Mouse (Mus musculus) lung, embryonic 16.5 days (tissue): ENCODE data around the gene Bud13. TPM values are rescaled to one million over a fixed set of nuclear protein-coding genes. Genes with fewer than 3 reads are reported as not detected.

ENCODE experiments used
- ATAC-seq: fragments of 200-750 bp; cut with Nextera tagmentation; 2 replicates; pipeline ENCODE4 v1.8.0; 2017; ENCODE audit warnings: low read depth, mild to moderate bottlenecking, moderate library complexity
- H3K27ac ChIP-seq: fragments of 300-500 bp; sonication (generic); 2 replicates; pipeline ENCODE4 v1.5.1; 2014; ENCODE audit warnings: mild to moderate bottlenecking, control low read depth, low read length
- H3K27me3 ChIP-seq: fragments of 300-500 bp; sonication (generic); 2 replicates; pipeline ENCODE4 v1.6.1; 2014; ENCODE audit warnings: low read depth, low read length, mixed read lengths; ENCODE audit not compliant: control insufficient read depth, insufficient read depth
- H3K36me3 ChIP-seq: fragments of 300-500 bp; sonication (generic); 2 replicates; pipeline ENCODE4 v1.6.1; 2014; ENCODE audit warnings: low read length; ENCODE audit not compliant: control insufficient read depth, insufficient read depth
- H3K4me1 ChIP-seq: fragments of 300-500 bp; sonication (generic); replicated peaks from 2 replicates; pipeline ENCODE4 v1.6.1; 2014; ENCODE audit warnings: low read length, mixed read lengths; ENCODE audit not compliant: control insufficient read depth, insufficient read depth
- H3K4me2 ChIP-seq: fragments of 300-500 bp; sonication (generic); 2 replicates; pipeline ENCODE4 v1.6.1; 2014; ENCODE audit warnings: low read depth, low read length, control low read depth
- H3K4me3 ChIP-seq: fragments of 300-500 bp; sonication (generic); 2 replicates; pipeline ENCODE4 v1.5.1; 2014; ENCODE audit warnings: mild to moderate bottlenecking, low read length, control low read depth
- H3K9ac ChIP-seq: fragments of 300-500 bp; sonication (generic); 2 replicates; pipeline ENCODE4 v1.6.1; 2014; ENCODE audit warnings: low read length, control low read depth
- H3K9me3 ChIP-seq: fragments of 300-500 bp; sonication (generic); 2 replicates; pipeline ENCODE4 v1.6.1; 2016; ENCODE audit warnings: low read length; ENCODE audit not compliant: control insufficient read depth
- WGBS: fragments of 180-500 bp; shearing (Covaris S2); extraction: QIAGEN DNeasy Blood & Tissue Kit; methylation state at CpG from one replicate; pipeline ENCODE4 v1.1.7; 2014; 5-methylcytosine and 5-hydroxymethylcytosine counted together
- polyA plus RNA-seq: library from polyadenylated mRNA; unstranded; fragments of >200 nt; fragmentation: Nextera tagmentation; extraction: Ambion mirVana; gene quantifications from 2 replicates; pipeline ENCODE4 v1.2.1, GENCODE M21; 2015

Bud13 gene
- polyA plus RNA-seq, 1 experiment from 2014 or later: 26.8 TPM

- Histone ChIP-seq H3K9me3 (no peaks in the 10 kb centered on the region), H3K27ac (no peak overlapping the region), H3K4me2 (no peak overlapping the region), H3K4me1 (no peaks in the 10 kb centered on the region), H3K4me3 (no peak overlapping the region), H3K27me3 (peaks cover 4% of the 10 kb centered on the region), H3K9ac (no peak overlapping the region), H3K36me3 (no peaks in the 10 kb centered on the region)
- WGBS: 78% methylated on average over 4 of the region's 4 CpGs
- no peak for ATAC-seq
Observed at GRCm38 (mm10) chr9:46339051-46339652, 56.3 kb downstream of the Bud13 start.

- H3K27me3 ChIP-seq: no peaks in the 10 kb centered on the region
- H3K4me1 ChIP-seq: no peaks in the 10 kb centered on the region
- WGBS: 78% methylated on average over 4 of the region's 4 CpGs
- H3K27ac ChIP-seq: no peak overlapping the region
- ATAC-seq: no peak
- no peak overlapping the region for H3K4me3 ChIP-seq
- no peaks in the 10 kb centered on the region for H3K36me3 ChIP-seq
- H3K9me3 ChIP-seq: no peaks in the 10 kb centered on the region
- H3K4me2 ChIP-seq: no peak overlapping the region
- no peak overlapping the region for H3K9ac ChIP-seq
Observed at GRCm38 (mm10) chr9:46345887-46346665, 63.3 kb downstream of the Bud13 start.

Other genes starting within 250 kb of the Bud13 start
- 14.2 and 96.7 TPM in 2 replicates for gene Apoa1, start 54.4 kb upstream of the Bud13 start, polyA plus RNA-seq
- gene Apoc3, start 47.4 kb upstream of the Bud13 start, polyA plus RNA-seq: not detected in 2 replicates
- gene Apoa4, start 42.3 kb upstream of the Bud13 start, polyA plus RNA-seq: 0.14 TPM in 1 of 2 replicates, not detected in the other
- gene Apoa5, start 14.4 kb upstream of the Bud13 start, polyA plus RNA-seq: not detected in 2 replicates
- gene Zpr1, start 9.9 kb upstream of the Bud13 start, polyA plus RNA-seq: 44.8 and 46.6 TPM in 2 replicates
- not detected in 2 replicates for gene 4931429L15Rik, start 37.0 kb downstream of the Bud13 start, polyA plus RNA-seq